Mouse (Mus musculus) embryonic facial prominence, embryonic 15.5 days (tissue): ENCODE data around the gene Eef1e1. TPM values are rescaled to one million over a fixed set of nuclear protein-coding genes. Genes with fewer than 3 reads are reported as not detected.
"Not testable (repeated sequence)": the region's sequence is repeated elsewhere in the genome, so short reads cannot be mapped to it uniquely, and the experiment has no call there.

Experiments used
- ATAC-seq: fragments of 200-750 bp; cut with Nextera tagmentation; 2 replicates; pipeline ENCODE4 v1.8.0; 2017; ENCODE audit warnings: low read depth, moderate TSS enrichment; ENCODE audit not compliant: insufficient number of reproducible peaks, low FRiP score, low TSS enrichment
- H3K27ac ChIP-seq: fragments of 300-500 bp; sonication (generic); replicated peaks from 2 replicates; pipeline ENCODE4 v1.5.1; 2015; ENCODE audit warnings: mild to moderate bottlenecking, inconsistent platforms
- H3K27me3 ChIP-seq: fragments of 300-500 bp; sonication (generic); 2 replicates; pipeline ENCODE4 v1.6.1; 2015; ENCODE audit warnings: inconsistent platforms
- H3K36me3 ChIP-seq: fragments of 300-500 bp; sonication (generic); 2 replicates; pipeline ENCODE4 v1.6.1; 2015; ENCODE audit warnings: mild to moderate bottlenecking, inconsistent platforms
- H3K4me1 ChIP-seq: fragments of 300-500 bp; sonication (generic); 2 replicates; pipeline ENCODE4 v1.6.1; 2015; ENCODE audit warnings: inconsistent platforms
- H3K4me2 ChIP-seq: fragments of 300-500 bp; sonication (generic); replicated peaks from 2 replicates; pipeline ENCODE4 v1.6.1; 2015; ENCODE audit warnings: mild to moderate bottlenecking, inconsistent platforms
- H3K4me3 ChIP-seq: fragments of 300-500 bp; sonication (generic); replicated peaks from 2 replicates; pipeline ENCODE4 v1.5.1; 2015; ENCODE audit warnings: mild to moderate bottlenecking, inconsistent platforms
- H3K9ac ChIP-seq: fragments of 300-500 bp; sonication (generic); 2 replicates; pipeline ENCODE4 v1.6.1; 2015; ENCODE audit warnings: inconsistent platforms
- H3K9me3 ChIP-seq: fragments of 300-500 bp; sonication (generic); replicated peaks from 2 replicates; pipeline ENCODE4 v1.6.1; 2016; ENCODE audit warnings: inconsistent platforms
- WGBS: fragments of 180-500 bp; shearing (Covaris S2); methylation state at CpG from one replicate; pipeline ENCODE4 v1.1.7; 2015; 5-methylcytosine and 5-hydroxymethylcytosine counted together
- polyA plus RNA-seq: library from polyadenylated mRNA; unstranded; fragments of >200 nt; fragmentation: Nextera tagmentation; extraction: Ambion mirVana; gene quantifications from 2 replicates; pipeline ENCODE4 v1.2.1, GENCODE M21; 2015

Gene Eef1e1
- polyA plus RNA-seq, result 33.8 and 37.4 TPM in 2 replicates

GRCm38 (mm10) chr13:38658528-38659280, at the start of gene Eef1e1:
Eef1e1 (minus strand) TSS chr13:38659058.
- Histone ChIP-seq H3K27me3 (no peaks in the 10 kb centered on the region), H3K9ac (peak within 1 kb of the TSS; percentile 88), H3K9me3 (no peaks in the 10 kb centered on the region), H3K36me3 (peaks cover 24% of the 10 kb centered on the region), H3K4me1 (peaks cover 11% of the 10 kb centered on the region), H3K4me2 (peak within 1 kb of the TSS; percentile 58), H3K4me3 (peak within 1 kb of the TSS; percentile 98), H3K27ac (peak within 1 kb of the TSS; percentile 85)
- peak; percentile 99 for ATAC-seq
- under 1% methylated on average over 59 of the region's 59 CpGs for WGBS

- no peaks in the 10 kb centered on the region for H3K27me3 ChIP-seq
- H3K4me1 ChIP-seq, result no peaks in the 10 kb centered on the region
- H3K4me2 ChIP-seq, result no peak overlapping the region
- no peaks in the 10 kb centered on the region for H3K36me3 ChIP-seq
- H3K4me3 ChIP-seq, result no peak overlapping the region
- no peak for ATAC-seq
- H3K9me3 ChIP-seq, result no peaks in the 10 kb centered on the region
- H3K9ac ChIP-seq, result no peak overlapping the region
- no peak overlapping the region for H3K27ac ChIP-seq
- WGBS, result 69% methylated on average over 6 of the region's 6 CpGs
These were observed 32.0 kb upstream of the Eef1e1 start for GRCm38 (mm10) chr13:38690845-38691244.

- Histone ChIP-seq H3K4me2 (no peak overlapping the region), H3K27me3 (no peaks in the 10 kb centered on the region), H3K27ac (no peak overlapping the region), H3K36me3 (no peaks in the 10 kb centered on the region), H3K9ac (no peak overlapping the region), H3K4me3 (no peak overlapping the region), H3K9me3 (no peaks in the 10 kb centered on the region), H3K4me1 (no peaks in the 10 kb centered on the region)
- ATAC-seq, result no peak
- 32% methylated on average over 3 of the region's 3 CpGs for WGBS
These were observed 31.2 kb upstream of the Eef1e1 start for GRCm38 (mm10) chr13:38690028-38690427.

DNA sequence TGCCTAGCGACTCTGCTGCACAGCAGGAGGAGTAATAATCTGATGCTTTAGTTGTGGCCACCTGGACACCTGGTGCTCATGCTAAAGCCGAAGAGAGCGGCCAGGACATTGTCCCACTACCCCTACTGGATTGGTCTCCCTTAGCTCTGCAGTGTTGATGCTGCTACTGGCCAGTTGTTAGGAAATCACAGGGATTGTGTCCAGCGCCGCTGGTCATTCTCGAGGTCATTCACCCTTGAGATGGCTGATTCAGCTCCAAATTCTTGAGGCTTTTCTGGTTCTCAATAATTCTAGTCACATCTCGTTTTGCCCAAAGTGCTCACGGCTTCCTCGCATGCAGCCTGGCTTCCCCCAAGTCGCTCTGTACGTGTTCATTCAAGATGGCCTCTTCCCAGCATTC, 29.9 kb upstream of the Eef1e1 start:
- ATAC-seq, result no peak
- no peak overlapping the region for H3K4me2 ChIP-seq
- no peak overlapping the region for H3K27ac ChIP-seq
- no peaks in the 10 kb centered on the region for H3K4me1 ChIP-seq
- H3K27me3 ChIP-seq, result no peaks in the 10 kb centered on the region
- H3K4me3 ChIP-seq, result no peak overlapping the region
- no peaks in the 10 kb centered on the region for H3K36me3 ChIP-seq
- H3K9ac ChIP-seq, result no peak overlapping the region
- WGBS, result 91% methylated on average over 11 of the region's 11 CpGs
- H3K9me3 ChIP-seq, result no peaks in the 10 kb centered on the region

DNA sequence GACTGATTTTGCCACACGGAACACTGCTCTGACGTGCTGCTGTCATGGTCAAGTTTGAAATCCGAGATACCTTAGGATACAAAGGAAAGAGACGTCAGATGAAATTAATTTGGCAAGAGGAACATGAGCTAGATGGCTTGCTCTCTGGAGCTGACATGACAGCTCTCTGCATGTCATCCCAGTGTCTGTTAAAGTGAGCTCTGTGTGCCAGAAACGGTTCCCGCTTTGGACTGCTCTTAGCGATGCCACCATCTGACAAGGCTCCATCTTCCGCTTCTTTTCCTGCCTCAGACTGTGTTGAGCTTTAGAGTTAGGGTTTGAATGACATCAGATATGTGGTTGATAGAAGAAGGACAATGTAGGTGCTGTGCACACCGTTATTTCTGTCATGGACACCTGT, 13.5 kb upstream of the Eef1e1 start:
- 55% methylated on average over 9 of the region's 9 CpGs for WGBS
- no peak for ATAC-seq

DNA sequence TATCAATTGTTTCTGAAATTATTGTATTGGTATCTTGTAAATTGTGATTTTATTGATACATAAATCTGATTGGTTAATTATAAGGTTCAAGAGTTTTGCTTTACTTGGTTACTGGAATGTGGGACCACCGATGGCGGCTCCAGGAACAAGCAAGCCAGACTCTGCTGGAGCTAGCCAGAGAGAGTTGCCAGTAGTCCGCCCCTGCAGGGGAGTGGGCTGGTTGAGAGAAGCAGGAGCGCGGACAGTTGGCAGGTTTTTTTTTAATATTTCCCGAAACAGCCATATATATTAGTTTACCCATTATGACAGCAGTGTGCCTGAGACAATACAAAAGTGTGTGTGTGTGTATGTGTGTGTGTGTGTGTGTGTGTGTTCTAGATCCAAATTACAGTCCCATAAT, 12.6 kb upstream of the Eef1e1 start:
- H3K4me3 ChIP-seq, H3K9me3 ChIP-seq, H3K27ac ChIP-seq, H3K27me3 ChIP-seq, H3K4me1 ChIP-seq, H3K36me3 ChIP-seq, H3K9ac ChIP-seq, H3K4me2 ChIP-seq, ATAC-seq: not testable (repeated sequence)
- 92% methylated on average over 6 of the region's 6 CpGs for WGBS

More for the DNA sequence above, 13.5 kb upstream of the Eef1e1 start:
- Histone ChIP-seq H3K27me3 (no peaks in the 10 kb centered on the region), H3K9me3 (no peaks in the 10 kb centered on the region), H3K9ac (no peak overlapping the region), H3K4me2 (no peak overlapping the region), H3K27ac (no peak overlapping the region), H3K4me1 (no peaks in the 10 kb centered on the region), H3K4me3 (no peak overlapping the region), H3K36me3 (no peaks in the 10 kb centered on the region)

DNA sequence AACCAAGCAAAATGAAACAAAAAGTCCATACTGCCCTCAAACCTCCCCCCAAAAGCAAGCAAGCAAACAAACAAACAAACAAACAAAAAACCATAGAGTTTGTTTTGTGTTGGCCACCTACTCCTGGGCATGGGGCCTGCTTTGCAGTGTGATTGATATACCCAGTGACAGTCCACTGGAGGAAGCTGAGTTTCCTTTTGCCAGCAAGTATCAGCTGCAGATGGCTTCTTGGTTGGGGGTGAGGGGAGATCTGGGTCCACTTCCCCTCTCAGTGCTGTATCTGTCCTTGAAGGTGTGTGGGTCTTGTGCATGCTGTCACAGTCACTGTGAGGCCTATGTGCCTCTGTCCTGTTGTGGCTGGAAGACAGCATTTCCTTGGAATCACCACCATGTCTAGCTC, 11.2 kb upstream of the Eef1e1 start:
- H3K4me2 ChIP-seq, result no peak overlapping the region
- H3K27me3 ChIP-seq, result no peaks in the 10 kb centered on the region
- H3K9ac ChIP-seq, result no peak overlapping the region
- ATAC-seq, result no peak
- no peaks in the 10 kb centered on the region for H3K9me3 ChIP-seq
- H3K27ac ChIP-seq, result no peak overlapping the region
- H3K4me1 ChIP-seq, result no peaks in the 10 kb centered on the region
- H3K36me3 ChIP-seq, result no peaks in the 10 kb centered on the region
- H3K4me3 ChIP-seq, result no peak overlapping the region

- ATAC-seq, result no peak
- no peaks in the 10 kb centered on the region for H3K4me1 ChIP-seq
- H3K9ac ChIP-seq, result no peak overlapping the region
- H3K4me3 ChIP-seq, result no peak overlapping the region
- no peaks in the 10 kb centered on the region for H3K36me3 ChIP-seq
- H3K9me3 ChIP-seq, result no peaks in the 10 kb centered on the region
- no peak overlapping the region for H3K4me2 ChIP-seq
- 32% methylated on average over 2 of the region's 2 CpGs for WGBS
- H3K27me3 ChIP-seq, result no peaks in the 10 kb centered on the region
- no peak overlapping the region for H3K27ac ChIP-seq
These were observed 9.7 kb upstream of the Eef1e1 start for GRCm38 (mm10) chr13:38668514-38668913.

DNA sequence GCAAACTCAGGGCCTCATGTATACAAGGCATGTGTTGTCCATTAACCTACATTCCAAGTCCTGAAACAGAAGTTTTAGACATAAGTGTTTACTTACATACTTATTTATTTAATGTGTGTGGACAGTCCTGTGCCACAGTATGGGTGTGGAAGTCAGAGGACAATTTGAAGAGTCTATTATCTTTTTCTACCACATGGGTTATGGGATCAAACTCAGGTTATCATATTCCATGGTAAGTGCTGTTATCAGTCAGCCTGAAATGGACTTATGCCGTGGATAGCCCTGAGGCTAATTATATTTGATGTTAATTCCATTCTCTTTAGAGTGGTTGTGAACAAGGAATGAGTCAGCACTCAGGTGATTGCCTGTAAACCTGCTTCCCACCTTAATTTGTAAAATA, 5.9 kb upstream of the Eef1e1 start:
- no peak overlapping the region for H3K4me3 ChIP-seq

DNA sequence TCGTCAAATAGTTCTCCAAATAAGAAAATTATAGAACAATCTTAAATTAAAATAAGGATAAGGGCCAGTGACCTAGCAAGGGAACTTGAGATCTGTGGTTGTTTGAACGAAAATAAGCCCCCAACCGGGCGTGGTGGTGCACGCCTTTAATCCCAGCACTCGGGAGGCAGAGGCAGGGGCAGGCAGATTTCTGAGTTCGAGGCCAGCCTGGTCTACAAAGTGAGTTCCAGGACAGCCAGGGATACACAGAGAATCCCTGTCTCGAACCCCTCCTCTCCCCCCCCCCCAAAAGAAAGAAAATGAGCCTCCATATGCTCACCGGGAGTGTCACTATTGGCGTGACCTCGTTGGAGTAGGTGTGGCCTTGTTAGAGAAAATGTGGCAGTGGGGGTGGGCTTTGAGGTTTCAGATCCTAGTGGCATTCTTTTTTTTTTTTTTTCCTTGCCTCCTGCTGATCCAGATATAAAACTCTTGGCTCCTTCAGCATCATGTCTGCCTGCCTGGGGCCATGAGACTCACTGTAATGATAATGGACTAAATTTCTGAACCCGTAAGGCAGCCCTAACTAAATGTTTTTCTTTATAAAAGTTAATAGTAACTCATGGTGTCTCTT, 772 bp upstream of the Eef1e1 start:
- Histone ChIP-seq H3K4me2 (no peak overlapping the region), H3K36me3 (peaks cover 15% of the 10 kb centered on the region), H3K27me3 (no peaks in the 10 kb centered on the region), H3K9me3 (no peaks in the 10 kb centered on the region), H3K27ac (no peak overlapping the region), H3K4me1 (peaks cover 11% of the 10 kb centered on the region), H3K4me3 (no peak overlapping the region), H3K9ac (no peak overlapping the region)
- WGBS, result 82% methylated on average over 12 of the region's 12 CpGs
- ATAC-seq, result no peak

More for the DNA sequence above, 5.9 kb upstream of the Eef1e1 start:
- Histone ChIP-seq H3K4me1 (no peaks in the 10 kb centered on the region), H3K27me3 (no peaks in the 10 kb centered on the region), H3K36me3 (no peaks in the 10 kb centered on the region), H3K4me2 (no peak overlapping the region), H3K27ac (no peak overlapping the region), H3K9ac (no peak overlapping the region), H3K9me3 (no peaks in the 10 kb centered on the region)
- WGBS, result 40% methylated on average over 1 of the region's 1 CpGs
- no peak for ATAC-seq

DNA sequence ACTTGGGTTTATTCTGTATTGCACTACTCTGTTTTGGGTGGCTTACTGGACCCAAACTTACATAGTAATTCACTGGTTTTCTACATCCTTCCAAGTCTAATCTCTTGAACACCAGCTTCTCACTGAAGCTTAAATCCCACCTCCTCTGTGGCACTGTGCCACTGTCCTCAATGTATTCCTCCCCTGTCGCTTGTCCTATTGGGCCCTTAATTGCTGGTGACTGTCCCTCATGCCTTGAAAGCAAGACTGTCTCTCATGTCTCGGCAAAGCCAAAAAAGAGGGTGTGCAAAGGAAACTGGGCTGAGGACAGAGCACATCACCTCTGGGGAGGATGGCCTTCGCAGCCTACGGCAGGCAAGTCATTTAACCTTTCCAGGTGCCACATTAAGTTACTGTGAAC, 993 bp downstream of the Eef1e1 start:
- Histone ChIP-seq H3K4me2 (peak overlapping the region; percentile 58), H3K4me3 (peak overlapping the region; percentile 98), H3K27ac (no peak overlapping the region), H3K9me3 (no peaks in the 10 kb centered on the region), H3K27me3 (no peaks in the 10 kb centered on the region), H3K36me3 (peaks cover 32% of the 10 kb centered on the region), H3K9ac (peak overlapping the region; percentile 88), H3K4me1 (peaks cover 11% of the 10 kb centered on the region)
- ATAC-seq, result no peak
- 15% methylated on average over 4 of the region's 4 CpGs for WGBS

GRCm38 (mm10) chr13:38650292-38650691, 8.6 kb downstream of the Eef1e1 start:
- ATAC-seq, result no peak
- WGBS, result 91% methylated on average over 4 of the region's 4 CpGs
- Histone ChIP-seq H3K36me3 (peaks cover 69% of the 10 kb centered on the region), H3K4me3 (no peak overlapping the region), H3K27ac (no peak overlapping the region), H3K4me1 (no peaks in the 10 kb centered on the region), H3K9me3 (no peaks in the 10 kb centered on the region), H3K27me3 (no peaks in the 10 kb centered on the region), H3K9ac (no peak overlapping the region), H3K4me2 (no peak overlapping the region)
